9 mouse cellular contexts compared by ENCODE assay signal in the genomic region with DNA sequence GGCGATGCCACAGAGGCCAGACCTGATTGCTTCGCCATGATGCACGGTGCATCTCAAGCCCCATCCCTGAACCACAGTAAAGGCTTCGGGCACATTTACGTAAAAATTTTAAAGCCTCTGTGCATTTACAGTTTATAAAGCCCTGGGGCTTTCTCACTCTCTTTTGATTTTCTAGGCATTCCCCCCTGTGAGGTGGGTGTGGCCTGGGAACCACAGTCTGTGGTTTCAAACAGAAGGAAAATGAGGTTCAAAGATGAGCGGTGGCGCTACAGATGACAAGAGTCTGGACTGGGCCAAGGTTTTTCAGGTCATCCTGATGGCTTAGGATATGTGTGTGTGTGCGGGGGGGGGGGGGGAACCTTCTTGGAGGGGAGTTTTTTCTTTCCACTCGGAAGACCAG. TPM values are rescaled to one million over a fixed set of nuclear protein-coding genes. Genes with fewer than 3 reads are reported as not detected.
DNase-seq lines count a peak whose midpoint lies in the region; ATAC-seq and TF ChIP-seq lines count a peak whose summit lies in the region.
"Had no signal": no experiment of that assay in that cellular context is flagged by ENCODE, and none has a peak within 500 bp of the region (broad histone marks: within the 10 kb centered on the region; RNA-seq: fewer than 3 reads in every experiment).

No protein-coding gene starts in this region.

- WGBS in kidney, postnatal 0 days: 2% methylated on average over 8 of the region's 9 CpGs
- WGBS in neural tube, embryonic 12.5 days: 3% methylated on average over 9 of the region's 9 CpGs
- WGBS in kidney, adult 2 months: 12% methylated on average over 9 of the region's 9 CpGs

- no peak overlapping the region for H3K9ac ChIP-seq in kidney, postnatal 0 days (ENCODE audit: low read depth, low read length)
- no peak overlapping the region for H3K9ac ChIP-seq in neural tube, embryonic 12.5 days

- H3K4me2 ChIP-seq in kidney, postnatal 0 days (ENCODE audit: low read length): peak overlapping the region; percentile 61
- H3K4me2 ChIP-seq in neural tube, embryonic 12.5 days (replicated peaks): peak overlapping the region; percentile 78

- no peak for TF ChIP-seq POLR2A in bone marrow macrophage, adult 2 months (IDR thresholded peaks at IDR 0.05; ENCODE audit: borderline replicate concordance, low read depth, low read length)
- TF ChIP-seq POLR2A in kidney, adult 2 months (IDR thresholded peaks at IDR 0.05; ENCODE audit: low read depth, low read length): no peak

- DNase-seq in kidney, postnatal 0 days (ENCODE audit: low spot score): no peak
- no peak for DNase-seq in kidney, postnatal 25 days
- DNase-seq in ovary, postnatal 36 days (ENCODE audit: low spot score): no peak
- DNase-seq in left cerebral cortex, postnatal 10 days (ENCODE audit: extremely low spot score in 1 of 2, low spot score in 2 of 2): no peak
- no peak for DNase-seq in kidney, adult 2 months
- DNase-seq: kidney, adult 9 months had no signal

- no peak for TF ChIP-seq CTCF in kidney, postnatal 0 days (IDR thresholded peaks at IDR 0.05; ENCODE audit: low read depth)
- TF ChIP-seq CTCF in bone marrow macrophage, adult 2 months (IDR thresholded peaks at IDR 0.05; ENCODE audit: low read depth, low read length): no peak
- no peak for TF ChIP-seq CTCF in kidney, adult 2 months (conservative IDR thresholded peaks at IDR 0.05; ENCODE audit: insufficient read depth, insufficient read length, low read depth, low read length)

- H3K27ac ChIP-seq in kidney, postnatal 0 days: no peak overlapping the region
- H3K27ac ChIP-seq in bone marrow macrophage, adult 2 months (ENCODE audit: insufficient read depth, low read depth, low read length): no peak overlapping the region
- H3K27ac ChIP-seq in neural tube, embryonic 12.5 days: no peak overlapping the region
- H3K27ac ChIP-seq in kidney, adult 2 months (ENCODE audit: insufficient read depth, low read depth, low read length): no peak overlapping the region

- H3K4me1 ChIP-seq in kidney, postnatal 0 days (replicated peaks; ENCODE audit: insufficient read depth, low read length): peaks cover 12% of the 10 kb centered on the region; the same call in 1 of the 2 replicates
- no peaks in the 10 kb centered on the region for H3K4me1 ChIP-seq in bone marrow macrophage, adult 2 months (ENCODE audit: control insufficient read depth, insufficient read depth, low read length)
- H3K4me1 ChIP-seq in neural tube, embryonic 12.5 days: peaks cover 33% of the 10 kb centered on the region
- no peaks in the 10 kb centered on the region for H3K4me1 ChIP-seq in kidney, adult 2 months (ENCODE audit: control insufficient read depth, insufficient read depth, low read length)

- no peaks in the 10 kb centered on the region for H3K9me3 ChIP-seq in kidney, postnatal 0 days (replicated peaks; ENCODE audit: low read length)
- no peaks in the 10 kb centered on the region for H3K9me3 ChIP-seq in neural tube, embryonic 12.5 days

- peak overlapping the region; percentile 32 for H3K4me3 ChIP-seq in kidney, postnatal 0 days (replicated peaks; ENCODE audit: low read depth, low read length)
- H3K4me3 ChIP-seq in bone marrow macrophage, adult 2 months (ENCODE audit: insufficient read depth, low read length): peak overlapping the region; percentile 22
- H3K4me3 ChIP-seq in neural tube, embryonic 12.5 days: peak overlapping the region; percentile 32
- no peak overlapping the region for H3K4me3 ChIP-seq in kidney, adult 2 months (ENCODE audit: insufficient read depth, low read depth, low read length)

- intact Hi-C loops in left cerebral cortex, postnatal 10 days (cut with DNase I): no loop called here

- H3K27me3 ChIP-seq in kidney, postnatal 0 days (ENCODE audit: insufficient read depth, low read length): peaks cover 72% of the 10 kb centered on the region
- H3K27me3 ChIP-seq in neural tube, embryonic 12.5 days (replicated peaks): peaks cover 75% of the 10 kb centered on the region
- H3K27me3 ChIP-seq in kidney, adult 2 months (replicated peaks; ENCODE audit: control insufficient read depth, insufficient read depth, low read length): peaks cover 2% of the 10 kb centered on the region; the same call in 1 of the 2 replicates

- H3K36me3 ChIP-seq in kidney, postnatal 0 days (ENCODE audit: insufficient read depth, low read length): no peaks in the 10 kb centered on the region
- H3K36me3 ChIP-seq in neural tube, embryonic 12.5 days: no peaks in the 10 kb centered on the region
- H3K36me3 ChIP-seq in kidney, adult 2 months (ENCODE audit: control insufficient read depth, insufficient read depth, low read length): no peaks in the 10 kb centered on the region

- ATAC-seq in kidney, postnatal 0 days (replicated peaks; ENCODE audit: low FRiP score, low read depth): no peak
- ATAC-seq in inflammation-experienced regulatory T-cells, adult 6 months: peak; percentile 38
- no peak for ATAC-seq in neural tube, embryonic 12.5 days (ENCODE audit: low FRiP score, low read depth)

RNA-seq across cellular contexts. Expression of a gene that starts 0.6 kb away (rescaled TPM):
- 0.05 and 0.07 TPM in 2 replicates for polyA plus RNA-seq in kidney, postnatal 0 days (2015; fragmentation: Nextera tagmentation; extraction: Ambion mirVana)
- polyA plus RNA-seq in bone marrow macrophage, adult 2 months (2012; ENCODE audit: insufficient read depth, insufficient read length, missing spikeins): not detected in 2 replicates
- not detected for polyA plus RNA-seq in inflammation-experienced regulatory T-cells, adult 6 months (2017; shearing (Covaris generic))
- polyA plus RNA-seq in neural tube, embryonic 12.5 days (2016; fragmentation: Nextera tagmentation; extraction: Ambion mirVana): 1.4 and 1.6 TPM in 2 replicates
- not detected for total RNA-seq in left cerebral cortex, postnatal 10 days (2021)
- not detected in 2 replicates for polyA plus RNA-seq in kidney, adult 2 months (2012; rRNA removed)

RNA-seq across cellular contexts. Expression of a gene that starts 10.4 kb away (rescaled TPM):
- 16.5 and 16.8 TPM in 2 replicates for polyA plus RNA-seq in kidney, postnatal 0 days (2015; fragmentation: Nextera tagmentation; extraction: Ambion mirVana)
- 14.3 and 14.8 TPM in 2 replicates for polyA plus RNA-seq in bone marrow macrophage, adult 2 months (2012; ENCODE audit: insufficient read depth, insufficient read length, missing spikeins)
- polyA plus RNA-seq in inflammation-experienced regulatory T-cells, adult 6 months (2017; shearing (Covaris generic)): 1 to 10 TPM; 2.3 to 5.3 (median 3.6) TPM
- polyA plus RNA-seq in neural tube, embryonic 12.5 days (2016; fragmentation: Nextera tagmentation; extraction: Ambion mirVana): 22.0 and 26.1 TPM in 2 replicates
- total RNA-seq in left cerebral cortex, postnatal 10 days (2021): 10 to 100 TPM; 28.6 to 31.6 TPM
- polyA plus RNA-seq in kidney, adult 2 months (2012; rRNA removed): 9.3 and 10.1 TPM in 2 replicates

RNA-seq across cellular contexts. Expression of a gene that starts 23.8 kb away (rescaled TPM):
- polyA plus RNA-seq in kidney, postnatal 0 days (2015; fragmentation: Nextera tagmentation; extraction: Ambion mirVana): 139 and 151 TPM in 2 replicates
- 76.5 and 84.6 TPM in 2 replicates for polyA plus RNA-seq in bone marrow macrophage, adult 2 months (2012; ENCODE audit: insufficient read depth, insufficient read length, missing spikeins)
- 10 to 100 TPM; 67.5 to 97.5 (median 82.5) TPM for polyA plus RNA-seq in inflammation-experienced regulatory T-cells, adult 6 months (2017; shearing (Covaris generic))
- 98.4 and 98.6 TPM in 2 replicates for polyA plus RNA-seq in neural tube, embryonic 12.5 days (2016; fragmentation: Nextera tagmentation; extraction: Ambion mirVana)
- total RNA-seq in left cerebral cortex, postnatal 10 days (2021): 10 to 100 TPM; 70.8 to 73.0 TPM
- polyA plus RNA-seq in kidney, adult 2 months (2012; rRNA removed): 399 and 457 TPM in 2 replicates
